Mouse (Mus musculus) MN1 (cell line): ENCODE data around the gene Gm42417.
"Not testable (repeated sequence)": the region's sequence is repeated elsewhere in the genome, so short reads cannot be mapped to it uniquely, and the experiment has no call there.

Experiments
- DNase-seq: peaks from one replicate; pipeline ENCODE4 v3.0.0-alpha.2; 2016; ENCODE audit warnings: low spot score

Gene Gm42417

GRCm38 (mm10) chr1:36545382-36545781, 6.2 kb upstream of the Gm42417 start:
- no peak for DNase-seq

GRCm38 (mm10) chr1:36542925-36543324, 3.7 kb upstream of the Gm42417 start:
- no peak for DNase-seq

DNA sequence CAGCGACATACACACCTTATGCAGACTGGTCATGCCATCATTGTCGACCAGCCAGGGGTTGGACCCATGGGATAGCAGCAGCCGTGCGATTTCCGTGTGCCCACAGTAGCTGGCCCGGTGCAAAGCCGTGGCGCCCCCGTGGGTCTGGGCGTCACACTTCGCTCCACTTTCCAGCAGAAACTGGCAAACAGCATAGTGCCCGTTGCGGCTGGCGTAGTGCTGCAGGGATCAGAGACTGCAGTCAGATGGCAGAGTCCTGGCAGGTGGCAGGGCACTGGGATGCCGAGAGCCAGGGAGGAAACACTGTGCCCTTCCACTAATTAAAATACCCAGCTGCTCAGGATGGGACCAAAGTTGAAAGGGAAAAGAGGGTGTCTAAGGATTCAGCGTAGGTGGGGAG, 2.6 kb upstream of the Gm42417 start:
- no peak for DNase-seq

GRCm38 (mm10) chr1:36540807-36541206, 1.6 kb upstream of the Gm42417 start:
- no peak for DNase-seq

DNA sequence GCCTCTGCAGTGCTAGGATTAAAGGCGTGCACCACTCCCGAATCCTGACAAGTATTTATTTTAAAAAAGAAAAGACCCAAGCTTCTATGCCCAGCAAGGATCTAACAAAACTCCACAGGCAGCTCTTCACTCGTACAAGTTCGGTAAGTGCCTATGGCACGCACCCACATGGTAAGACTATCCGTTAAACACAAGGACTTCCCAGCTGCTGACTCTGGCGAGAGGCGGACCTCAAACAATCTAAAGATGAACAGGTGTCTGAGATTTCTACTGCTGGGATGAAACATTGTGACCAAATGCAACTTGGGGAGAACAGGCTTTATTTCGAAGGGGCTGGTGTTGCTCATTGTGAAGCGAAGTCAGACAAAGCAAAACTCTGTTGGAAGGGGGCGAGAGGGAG, 903 bp upstream of the Gm42417 start:
- DNase-seq, result no peak

DNA sequence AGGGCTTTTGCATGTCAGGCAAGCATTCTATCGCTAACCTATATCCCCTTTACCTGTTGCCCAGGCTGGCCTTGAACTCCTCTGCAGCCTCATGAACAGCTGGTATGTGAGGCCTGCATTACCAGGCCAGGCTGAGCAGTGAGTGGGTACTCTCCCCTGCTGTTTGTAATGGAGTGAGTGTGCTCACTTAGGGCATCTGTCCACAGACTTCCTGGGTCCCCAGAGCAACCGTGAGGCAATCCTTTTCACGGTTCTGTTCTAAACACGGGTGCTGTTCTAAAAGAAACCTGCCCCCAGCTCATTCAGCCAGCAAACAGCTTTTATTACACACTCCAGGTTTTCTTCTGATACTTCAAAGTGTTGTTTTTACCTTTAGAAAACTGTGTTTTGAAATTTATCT, 502 bp downstream of the Gm42417 start:
- DNase-seq, result peak; percentile 54

DNA sequence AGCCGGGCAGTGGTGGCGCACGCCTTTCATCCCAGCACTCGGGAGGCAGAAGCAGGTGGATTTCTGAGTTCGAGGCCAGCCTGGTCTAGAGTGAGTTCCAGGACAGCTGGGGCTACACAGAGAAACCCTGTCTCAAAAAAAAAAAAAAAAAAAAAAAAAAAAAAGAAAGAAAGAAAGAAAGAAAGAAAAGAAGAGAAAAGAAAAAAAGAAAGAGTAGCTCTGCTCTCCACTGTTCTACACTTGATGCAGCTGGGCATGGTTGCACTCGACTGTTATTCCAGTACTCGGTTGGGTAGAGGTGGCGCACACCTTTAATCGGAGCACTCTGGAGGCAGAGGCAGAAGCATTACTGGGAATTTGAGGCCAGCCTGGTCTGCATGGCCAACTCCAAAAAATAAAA, 2.4 kb downstream of the Gm42417 start, which contains the start of gene Ankrd23:
Gene Ankrd23 (minus strand): TSS at position 101 of the 400 bp plus-strand sequence.
- DNase-seq, result not testable (repeated sequence)

- DNase-seq, result no peak
These were observed 2.9 kb downstream of the Gm42417 start for GRCm38 (mm10) chr1:36536397-36536728.

- DNase-seq, result peak; percentile 68
These were observed 3.5 kb downstream of the Gm42417 start for GRCm38 (mm10) chr1:36535477-36536396.

DNA sequence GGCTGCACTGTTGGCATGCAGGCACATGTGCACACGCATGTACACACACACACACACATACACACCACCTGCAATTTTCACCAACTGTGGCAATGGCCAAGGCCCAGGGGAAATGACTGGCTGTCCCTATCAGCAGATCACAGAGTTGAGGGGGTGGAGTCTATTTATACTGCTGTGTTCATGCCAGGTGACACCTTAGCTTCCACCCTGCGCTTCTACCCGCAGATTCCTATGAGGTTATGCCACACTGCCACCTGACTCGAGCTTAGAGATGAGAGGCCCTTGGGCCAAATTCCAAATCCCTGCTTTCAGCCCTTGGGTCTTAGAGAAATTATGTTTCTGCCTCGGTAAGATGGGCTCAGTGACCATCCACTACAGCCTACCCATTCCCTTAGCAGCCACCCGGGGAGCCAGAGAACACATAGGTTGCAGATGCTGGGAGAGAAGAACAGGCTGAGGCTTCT, 4.6 kb downstream of the Gm42417 start:
- DNase-seq, result peak; percentile 55

- no peak for DNase-seq
These were observed 5.7 kb downstream of the Gm42417 start for GRCm38 (mm10) chr1:36533546-36533945.

DNA sequence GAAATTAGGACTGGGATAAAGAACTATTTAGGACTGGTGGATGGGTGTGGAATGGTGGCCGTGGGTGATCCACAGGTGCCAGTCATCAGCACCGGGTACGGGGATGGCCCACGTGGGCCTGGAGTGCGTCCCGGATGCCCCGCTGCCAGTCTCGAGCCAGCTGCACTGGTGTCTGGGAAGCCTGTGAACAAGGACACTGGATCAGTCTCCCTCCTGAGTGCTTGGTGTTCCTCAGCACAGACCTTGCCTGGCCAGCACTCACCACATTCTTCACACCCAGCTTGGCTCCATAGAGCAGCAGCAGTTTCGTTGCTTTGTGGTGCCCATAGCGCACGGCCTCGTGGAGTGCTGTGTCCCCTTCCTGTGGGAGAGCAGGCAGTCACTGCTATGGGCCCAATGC, 7.8 kb downstream of the Gm42417 start:
- no peak for DNase-seq

DNA sequence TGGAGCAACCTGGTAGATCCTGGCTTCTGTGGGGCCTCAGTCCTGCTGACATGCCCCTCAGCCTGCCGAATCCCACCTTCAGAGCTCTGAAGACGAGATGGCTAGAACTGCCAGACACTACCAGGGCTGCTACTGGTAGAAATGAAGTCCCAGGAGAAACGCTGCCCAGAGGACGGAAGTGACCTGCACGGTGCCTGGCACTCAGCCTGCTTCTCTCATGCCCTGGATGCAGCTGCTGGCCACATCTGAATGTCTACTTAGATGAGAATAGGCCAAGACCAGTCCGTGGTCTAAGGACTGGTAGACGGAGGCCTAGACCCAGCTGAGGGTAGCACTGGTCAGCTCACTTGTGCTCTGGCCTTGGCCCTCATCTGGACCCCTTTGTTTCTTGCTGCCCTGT, 8.3 kb downstream of the Gm42417 start:
- DNase-seq, result no peak

GRCm38 (mm10) chr1:36530485-36530884, 8.7 kb downstream of the Gm42417 start:
- peak; percentile 51 for DNase-seq

GRCm38 (mm10) chr1:36529875-36530274, 9.4 kb downstream of the Gm42417 start:
- DNase-seq, result no peak

- no peak for DNase-seq
These were observed 10.0 kb downstream of the Gm42417 start for GRCm38 (mm10) chr1:36529274-36529673.

DNA sequence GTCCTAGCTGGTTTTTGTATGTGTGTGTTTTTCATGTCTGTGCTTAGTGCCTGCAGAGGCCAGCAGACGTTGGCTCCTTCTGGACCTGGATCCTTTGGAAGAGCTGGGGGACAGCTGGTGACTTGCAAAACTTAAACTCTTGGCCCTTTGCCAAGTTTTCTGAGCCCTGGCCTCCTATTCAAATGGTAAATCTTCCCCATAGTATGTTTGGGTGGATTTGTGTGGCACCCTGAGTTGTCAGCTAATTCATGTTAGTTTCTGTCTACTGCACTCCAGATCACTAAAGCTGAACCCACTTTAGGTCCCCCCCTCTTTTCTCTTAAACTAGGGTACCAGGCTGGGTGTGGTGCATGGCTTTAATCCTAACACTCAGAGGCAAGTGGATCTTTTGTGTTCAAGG, 10.9 kb downstream of the Gm42417 start:
- peak; percentile 69 for DNase-seq

GRCm38 (mm10) chr1:36526903-36527302, 12.3 kb downstream of the Gm42417 start:
- DNase-seq, result no peak

- DNase-seq, result no peak
These were observed 13.5 kb downstream of the Gm42417 start for GRCm38 (mm10) chr1:36525774-36526173.

DNA sequence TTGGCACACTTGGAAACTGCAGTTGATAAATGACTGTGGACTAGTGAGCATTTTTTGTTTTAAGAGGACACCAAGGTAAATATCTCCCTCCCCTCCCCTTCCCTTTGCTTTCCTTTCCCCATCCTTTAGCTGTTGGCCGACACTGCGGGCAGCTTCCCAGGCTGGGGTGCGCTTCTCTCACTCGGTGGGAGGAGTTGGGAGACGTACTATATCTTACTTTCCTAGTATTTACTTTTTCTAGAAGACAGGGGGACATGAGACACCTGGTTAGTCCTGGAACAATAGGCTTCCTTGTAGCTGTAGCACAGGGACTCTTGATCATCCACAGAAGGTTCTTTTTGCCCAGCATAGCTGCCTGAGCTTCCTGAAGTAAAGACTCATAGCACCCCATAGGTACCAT, 15.2 kb downstream of the Gm42417 start:
- no peak for DNase-seq

DNA sequence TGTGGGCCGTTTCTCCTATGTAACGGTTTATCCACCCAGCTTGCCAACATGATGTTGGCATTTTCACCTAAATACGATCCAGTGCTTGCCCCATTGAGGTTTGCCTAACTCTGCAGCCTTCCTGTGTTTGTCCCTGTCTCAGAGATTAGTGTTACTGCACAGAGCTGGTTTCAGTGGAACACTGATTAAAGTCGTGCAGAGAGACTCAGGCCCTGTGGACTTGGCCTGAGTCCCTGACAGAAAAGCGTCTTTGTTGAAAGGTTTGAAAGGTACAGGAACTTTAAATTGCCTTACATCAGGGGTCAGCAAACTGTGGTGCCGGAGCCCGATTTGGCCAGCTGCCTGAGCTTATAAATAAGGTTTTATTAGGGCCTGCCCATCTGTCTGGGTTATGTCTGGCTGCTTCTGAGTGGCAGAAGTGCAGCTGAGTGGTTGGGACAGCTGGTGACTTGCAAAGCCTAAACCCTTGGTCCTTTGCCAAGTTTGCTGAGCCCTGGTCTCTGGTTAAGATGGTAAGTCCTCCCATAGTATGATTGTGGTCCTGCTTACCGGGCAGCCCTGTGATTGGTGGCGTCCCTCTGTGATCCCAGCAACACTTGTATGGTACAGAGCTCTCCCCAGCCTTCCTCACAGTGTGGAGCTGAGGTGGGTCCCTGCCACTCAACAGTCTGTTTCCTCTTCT, 15.8 kb downstream of the Gm42417 start:
- peak; percentile 94 for DNase-seq

DNA sequence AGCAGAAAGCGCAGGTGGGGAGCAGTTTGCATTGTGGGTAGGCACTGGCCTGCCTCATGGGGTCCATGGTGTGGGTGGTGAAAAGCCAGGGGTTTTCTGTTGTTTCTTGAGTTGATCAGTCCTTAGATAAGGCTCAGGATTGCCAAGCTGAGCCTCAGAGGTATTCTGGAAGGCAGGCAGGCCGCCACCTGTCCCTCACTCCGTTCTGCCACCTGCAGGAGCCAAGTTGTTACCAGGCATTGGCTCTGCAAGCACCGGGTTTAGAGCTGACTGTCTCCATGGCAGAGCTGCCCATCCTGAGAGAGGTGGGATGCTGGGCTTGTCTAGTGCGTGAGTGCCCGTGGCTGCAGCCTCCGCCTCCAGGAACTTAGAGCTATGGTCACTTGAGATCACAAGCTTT, 17.0 kb downstream of the Gm42417 start:
- no peak for DNase-seq

- DNase-seq, result no peak
These were observed 19.6 kb downstream of the Gm42417 start for GRCm38 (mm10) chr1:36519626-36520025.
